Mouse (Mus musculus) myocyte (in vitro differentiated cells): Measurements from ENCODE around the gene Anks1b.

Source experiments
- CEBPB ChIP-seq: IDR thresholded peaks from 2 replicates; pipeline ENCODE4 v1.6.1; 2011; ENCODE audit warnings: mild to moderate bottlenecking, moderate library complexity; ENCODE audit not compliant: poor library complexity, insufficient read depth, severe bottlenecking
- E2F4 ChIP-seq: IDR thresholded peaks from one replicate; pipeline ENCODE4 v1.6.1; 2011; ENCODE audit warnings: mild to moderate bottlenecking, control low read depth, moderate library complexity; ENCODE audit not compliant: insufficient read depth
- MAX ChIP-seq: IDR thresholded peaks from one replicate; pipeline ENCODE4 v1.6.1; 2011; ENCODE audit warnings: low read depth, mild to moderate bottlenecking, control low read depth
- MYOD1 ChIP-seq, 3 experiments: IDR thresholded peaks; one replicate each; pipeline ENCODE4 v1.6.1; 2011; ENCODE audit warnings: control low read depth in 2 of 3, low read depth in 2 of 3, mild to moderate bottlenecking in 2 of 3, moderate library complexity in 1 of 3; ENCODE audit not compliant: insufficient read length in 2 of 3, control insufficient read depth in 1 of 3
- MYOG ChIP-seq, 3 experiments: IDR thresholded peaks; one replicate each; pipeline ENCODE4 v1.6.1; 2011; ENCODE audit warnings: control low read depth in 2 of 3, low read depth in 2 of 3, mild to moderate bottlenecking in 2 of 3; ENCODE audit not compliant: insufficient read length in 2 of 3, control insufficient read depth in 1 of 3, insufficient read depth in 1 of 3
- POLR2A ChIP-seq: IDR thresholded peaks from one replicate; pipeline ENCODE4 v1.6.1; 2011; ENCODE audit warnings: low read depth, mild to moderate bottlenecking, control low read depth, moderate library complexity; ENCODE audit not compliant: insufficient read length
- POLR2AphosphoS2 ChIP-seq: IDR thresholded peaks from one replicate; pipeline ENCODE4 v1.6.1; 2011; ENCODE audit warnings: low read depth, control low read depth; ENCODE audit not compliant: insufficient read length
- SRF ChIP-seq: IDR thresholded peaks from one replicate; pipeline ENCODE4 v1.6.1; 2011; ENCODE audit warnings: low read depth; ENCODE audit not compliant: control insufficient read depth, insufficient read length
- USF1 ChIP-seq: IDR thresholded peaks from one replicate; pipeline ENCODE4 v1.6.1; 2011; ENCODE audit warnings: low read depth, mild to moderate bottlenecking, control low read depth, moderate library complexity

DNA sequence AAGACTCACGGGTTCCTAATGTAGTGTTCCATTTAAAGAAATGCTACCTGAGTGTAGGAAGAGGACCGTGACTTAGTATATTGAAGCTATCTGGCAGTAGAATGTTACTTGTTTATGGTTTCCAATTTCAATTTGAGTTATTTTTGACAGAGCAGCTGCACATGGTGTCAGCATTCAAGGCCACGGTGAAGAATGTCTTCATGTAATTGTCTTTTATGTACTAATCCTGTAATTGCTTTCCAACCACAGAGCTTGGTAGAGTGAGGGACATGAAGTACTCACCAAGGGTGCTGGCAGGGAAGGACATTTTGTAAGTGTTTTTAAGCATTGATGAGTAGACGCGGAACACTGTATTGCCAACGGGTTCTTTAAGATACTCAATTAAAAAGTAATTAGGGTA lies 1073.7 kb downstream of the Anks1b start:
- TF ChIP-seq POLR2AphosphoS2 (no peak), USF1 (no peak), POLR2A (no peak), SRF (no peak), MAX (no peak), CEBPB (no peak), E2F4 (no peak), MYOD1 (IDR thresholded peaks at IDR 0.05; ENCODE audit: control insufficient read depth in 1 of 3, insufficient read length in 2 of 3, low read depth in 2 of 3) (peak in 2 of 3 experiments; percentile 38 to 59), MYOG (IDR thresholded peaks at IDR 0.05; ENCODE audit: control insufficient read depth in 1 of 3, insufficient read depth in 1 of 3, insufficient read length in 2 of 3, low read depth in 2 of 3) (peak in 1 of 3 experiments; percentile 56)
